Mouse (Mus musculus): Measurements from ENCODE around the gene Plppr3. TPM values are rescaled to one million over a fixed set of nuclear protein-coding genes. Genes with fewer than 3 reads are reported as not detected.
A peak's percentile ranks its signal among the peaks of the same experiment; 100 is the strongest.

Gene Plppr3
- polyA plus RNA-seq (2014; fragmentation: Nextera tagmentation; extraction: Ambion mirVana) = 95.1 and 95.7 TPM in 2 replicates

GRCm38 (mm10) chr10:79874290-79874862, at the start of gene Plppr3, which contains the start of gene Prtn3:
Gene Plppr3 (minus strand): TSS chr10:79874634.
Gene Prtn3 (plus strand): TSS chr10:79874476.
- H3K9me3 ChIP-seq (ENCODE audit: control insufficient read depth, low read length) = no peaks in the 10 kb centered on the region
- H3K27ac ChIP-seq (replicated peaks; ENCODE audit: low read depth, low read length) = peak within 1 kb of the TSS; percentile 66
- DNase-seq (ENCODE audit: low spot score) (peak; percentile 87), ATAC-seq (ENCODE audit: insufficient number of reproducible peaks, low FRiP score, low TSS enrichment, low read depth) (peak; percentile 87)
- WGBS = under 1% methylated on average over 56 of the region's 57 CpGs
- peaks cover 13% of the 10 kb centered on the region for H3K4me1 ChIP-seq (ENCODE audit: control insufficient read depth, insufficient read depth, low read length)
- H3K4me2 ChIP-seq (ENCODE audit: low read depth, severe bottlenecking) = peak within 1 kb of the TSS; percentile 68
- peak within 1 kb of the TSS; percentile 72 for H3K4me3 ChIP-seq (ENCODE audit: low read depth, low read length)
- H3K27me3 ChIP-seq (ENCODE audit: control insufficient read depth, insufficient read depth, low read length) = no peaks in the 10 kb centered on the region
- H3K36me3 ChIP-seq (ENCODE audit: control insufficient read depth, insufficient read depth, low read length) = peaks cover 6% of the 10 kb centered on the region; the same call in 1 of the 2 replicates
- H3K9ac ChIP-seq (ENCODE audit: low read length) = peak within 1 kb of the TSS; percentile 94

GRCm38 (mm10) chr10:79921572-79921971, 47.1 kb upstream of the Plppr3 start:
- Histone ChIP-seq H3K9ac (ENCODE audit: low read length) (peak overlapping the region; percentile 43), H3K4me3 (ENCODE audit: low read depth, low read length) (peak overlapping the region; percentile 25), H3K27ac (replicated peaks; ENCODE audit: low read depth, low read length) (no peak overlapping the region), H3K27me3 (ENCODE audit: control insufficient read depth, insufficient read depth, low read length) (peaks cover 61% of the 10 kb centered on the region), H3K4me2 (ENCODE audit: low read depth, severe bottlenecking) (peak overlapping the region; percentile 45), H3K9me3 (ENCODE audit: control insufficient read depth, low read length) (peaks cover 3% of the 10 kb centered on the region; the same call in 1 of the 2 replicates), H3K36me3 (ENCODE audit: control insufficient read depth, insufficient read depth, low read length) (no peaks in the 10 kb centered on the region), H3K4me1 (ENCODE audit: control insufficient read depth, insufficient read depth, low read length) (peaks cover 39% of the 10 kb centered on the region)
- ATAC-seq (ENCODE audit: insufficient number of reproducible peaks, low FRiP score, low TSS enrichment, low read depth) = no peak
- peak; percentile 49 for DNase-seq (ENCODE audit: low spot score)
- 2% methylated on average over 34 of the region's 34 CpGs for WGBS

- Histone ChIP-seq H3K27ac (replicated peaks; ENCODE audit: low read depth, low read length) (no peak within 1 kb of the TSS), H3K9ac (ENCODE audit: low read length) (peak within 1 kb of the TSS; percentile 43), H3K9me3 (ENCODE audit: control insufficient read depth, low read length) (peaks cover 3% of the 10 kb centered on the region; the same call in 1 of the 2 replicates), H3K4me1 (ENCODE audit: control insufficient read depth, insufficient read depth, low read length) (peaks cover 37% of the 10 kb centered on the region), H3K4me2 (ENCODE audit: low read depth, severe bottlenecking) (peak within 1 kb of the TSS; percentile 45), H3K36me3 (ENCODE audit: control insufficient read depth, insufficient read depth, low read length) (no peaks in the 10 kb centered on the region), H3K27me3 (ENCODE audit: control insufficient read depth, insufficient read depth, low read length) (peaks cover 61% of the 10 kb centered on the region), H3K4me3 (ENCODE audit: low read depth, low read length) (peak within 1 kb of the TSS; percentile 25)
- WGBS = 6% methylated on average over 41 of the region's 41 CpGs
- DNase-seq (ENCODE audit: low spot score) = no peak
- ATAC-seq (ENCODE audit: insufficient number of reproducible peaks, low FRiP score, low TSS enrichment, low read depth) = no peak
Observed at GRCm38 (mm10) chr10:79920958-79921535, 46.6 kb upstream of the Plppr3 start, which contains the start of gene R3hdm4. Gene R3hdm4 (minus strand): TSS chr10:79921208.

GRCm38 (mm10) chr10:79920056-79920890, 45.8 kb upstream of the Plppr3 start:
- peaks cover 61% of the 10 kb centered on the region for H3K27me3 ChIP-seq (ENCODE audit: control insufficient read depth, insufficient read depth, low read length)
- peak overlapping the region; percentile 2; the same call in 1 of the 2 replicates for H3K4me2 ChIP-seq (ENCODE audit: low read depth, severe bottlenecking)
- H3K27ac ChIP-seq (replicated peaks; ENCODE audit: low read depth, low read length) = no peak overlapping the region
- H3K4me1 ChIP-seq (ENCODE audit: control insufficient read depth, insufficient read depth, low read length) = peaks cover 39% of the 10 kb centered on the region
- H3K36me3 ChIP-seq (ENCODE audit: control insufficient read depth, insufficient read depth, low read length) = no peaks in the 10 kb centered on the region
- peak overlapping the region; percentile 25 for H3K4me3 ChIP-seq (ENCODE audit: low read depth, low read length)
- peaks cover 3% of the 10 kb centered on the region; the same call in 1 of the 2 replicates for H3K9me3 ChIP-seq (ENCODE audit: control insufficient read depth, low read length)
- no peak overlapping the region; the same call in 1 of the 2 replicates for H3K9ac ChIP-seq (ENCODE audit: low read length)
- WGBS = 20% methylated on average over 26 of the region's 26 CpGs
- DNase-seq (ENCODE audit: low spot score) = peak; percentile 35
- 0 out of 2 replicates have a peak, but pooled peaks have one; percentile 2 for ATAC-seq (ENCODE audit: insufficient number of reproducible peaks, low FRiP score, low TSS enrichment, low read depth)

DNA sequence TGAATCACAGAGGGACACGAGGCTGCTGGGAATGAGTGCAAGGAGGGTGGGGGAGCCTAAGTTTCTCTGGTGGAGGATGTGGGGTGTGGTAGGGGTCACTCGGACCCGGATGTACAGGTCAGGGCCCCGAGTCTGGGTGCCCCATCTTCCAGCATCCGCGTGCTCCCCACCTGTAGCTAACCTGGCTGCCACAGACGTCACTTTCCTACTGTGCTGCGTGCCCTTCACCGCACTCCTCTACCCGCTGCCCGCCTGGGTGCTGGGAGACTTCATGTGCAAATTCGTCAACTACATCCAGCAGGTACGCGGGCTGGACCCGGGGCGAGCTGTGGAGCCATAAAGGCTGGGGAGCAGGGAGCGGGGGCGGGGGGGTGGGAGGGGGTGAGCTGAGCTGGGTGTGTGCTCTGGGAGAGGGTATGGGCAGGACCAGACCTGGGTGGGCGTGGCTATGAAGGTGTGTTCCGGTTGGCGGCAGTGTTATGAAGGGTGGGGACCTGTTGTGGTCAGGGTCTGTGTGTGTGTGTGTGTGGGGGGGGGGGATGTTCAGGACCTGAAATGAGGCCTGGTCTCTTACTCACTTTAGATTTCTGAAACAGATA, 44.9 kb upstream of the Plppr3 start:
- DNase-seq (ENCODE audit: low spot score) = no peak
- H3K36me3 ChIP-seq (ENCODE audit: control insufficient read depth, insufficient read depth, low read length) = no peaks in the 10 kb centered on the region
- H3K27me3 ChIP-seq (ENCODE audit: control insufficient read depth, insufficient read depth, low read length) = peaks cover 61% of the 10 kb centered on the region
- no peak overlapping the region for H3K9ac ChIP-seq (ENCODE audit: low read length)
- peaks cover 39% of the 10 kb centered on the region for H3K4me1 ChIP-seq (ENCODE audit: control insufficient read depth, insufficient read depth, low read length)
- no peak overlapping the region for H3K27ac ChIP-seq (replicated peaks; ENCODE audit: low read depth, low read length)
- ATAC-seq (ENCODE audit: insufficient number of reproducible peaks, low FRiP score, low TSS enrichment, low read depth) = no peak
- WGBS = 3% methylated on average over 20 of the region's 21 CpGs
- H3K4me2 ChIP-seq (ENCODE audit: low read depth, severe bottlenecking) = peak overlapping the region; percentile 10; the same call in 1 of the 2 replicates
- H3K4me3 ChIP-seq (ENCODE audit: low read depth, low read length) = peak overlapping the region; percentile 10; the same call in 1 of the 2 replicates
- H3K9me3 ChIP-seq (ENCODE audit: control insufficient read depth, low read length) = peaks cover 3% of the 10 kb centered on the region; the same call in 1 of the 2 replicates

DNA sequence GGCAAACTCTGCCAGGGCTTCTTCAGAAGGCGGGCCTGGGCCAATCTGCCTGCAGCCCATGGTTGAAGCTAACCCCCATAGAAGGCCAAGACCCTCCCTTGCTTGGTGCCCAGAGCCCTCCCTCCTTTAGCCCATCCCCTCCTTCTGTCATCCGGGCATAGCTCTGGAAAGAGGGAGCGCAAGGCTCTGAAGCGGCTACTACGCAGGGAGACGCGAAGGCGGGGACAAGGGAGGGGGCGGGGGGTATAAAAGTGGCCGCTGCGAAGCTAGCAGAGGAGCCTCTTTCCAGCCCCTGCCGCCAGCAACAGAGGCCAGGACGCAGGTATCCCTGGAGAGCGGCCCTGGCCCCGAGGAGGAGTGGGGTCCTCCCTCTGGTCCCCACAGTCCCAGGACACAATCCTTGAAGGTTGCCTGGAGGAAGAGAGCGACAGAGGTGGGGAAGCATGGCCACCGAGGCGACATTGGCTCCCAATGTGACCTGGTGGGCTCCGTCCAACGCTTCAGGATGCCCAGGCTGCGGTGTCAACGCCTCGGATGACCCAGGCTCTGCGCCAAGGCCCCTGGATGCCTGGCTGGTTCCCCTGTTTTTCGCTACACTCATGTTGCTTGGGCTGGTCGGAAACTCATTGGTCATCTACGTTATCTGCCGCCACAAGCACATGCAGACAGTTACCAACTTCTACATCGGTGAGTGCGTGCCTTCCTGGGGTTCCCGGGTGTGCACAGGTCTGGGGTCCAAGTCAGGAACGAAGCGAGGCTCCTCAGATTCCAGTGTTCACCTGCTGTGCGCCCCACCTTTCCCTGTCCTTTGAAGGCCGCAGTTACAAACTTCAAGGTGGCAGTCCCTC, 44.0 kb upstream of the Plppr3 start:
- Histone ChIP-seq H3K27ac (replicated peaks; ENCODE audit: low read depth, low read length) (no peak overlapping the region), H3K4me2 (ENCODE audit: low read depth, severe bottlenecking) (peak overlapping the region; percentile 37), H3K4me3 (ENCODE audit: low read depth, low read length) (peak overlapping the region; percentile 20), H3K4me1 (ENCODE audit: control insufficient read depth, insufficient read depth, low read length) (peaks cover 39% of the 10 kb centered on the region), H3K9me3 (ENCODE audit: control insufficient read depth, low read length) (peaks cover 3% of the 10 kb centered on the region; the same call in 1 of the 2 replicates), H3K27me3 (ENCODE audit: control insufficient read depth, insufficient read depth, low read length) (peaks cover 61% of the 10 kb centered on the region), H3K36me3 (ENCODE audit: control insufficient read depth, insufficient read depth, low read length) (no peaks in the 10 kb centered on the region), H3K9ac (ENCODE audit: low read length) (peak overlapping the region; percentile 30; the same call in 1 of the 2 replicates)
- ATAC-seq (ENCODE audit: insufficient number of reproducible peaks, low FRiP score, low TSS enrichment, low read depth) (no peak), DNase-seq (ENCODE audit: low spot score) (peak; percentile 34)
- 5% methylated on average over 35 of the region's 35 CpGs for WGBS

DNA sequence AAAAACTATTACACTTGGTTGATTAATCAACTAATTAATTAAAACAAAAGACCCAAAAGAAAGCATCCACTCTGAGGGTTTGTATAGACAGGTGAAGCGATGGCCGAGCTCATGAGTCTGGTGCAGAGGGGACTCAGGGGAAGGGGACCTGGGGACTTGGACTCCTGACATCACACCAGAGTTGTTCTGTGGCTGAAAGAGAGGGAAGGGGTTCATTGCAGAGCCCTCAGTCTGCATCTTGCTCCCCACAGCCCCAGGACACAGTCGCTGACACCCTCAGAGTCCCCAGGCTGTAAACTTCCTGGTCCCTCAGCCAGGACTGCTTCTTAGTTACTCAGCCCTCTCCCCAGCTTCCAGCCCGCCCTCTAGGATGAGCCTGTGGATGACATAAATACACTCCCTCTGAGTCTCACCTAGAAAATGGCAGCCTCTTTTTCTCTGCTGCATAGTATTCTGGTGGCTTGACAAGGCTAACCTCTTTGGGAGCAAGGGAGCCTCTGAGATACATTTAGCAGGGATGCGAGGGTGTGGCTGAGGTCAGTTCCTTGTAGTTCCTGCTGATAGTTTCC, 43.2 kb upstream of the Plppr3 start:
- ATAC-seq (ENCODE audit: insufficient number of reproducible peaks, low FRiP score, low TSS enrichment, low read depth) (no peak), DNase-seq (ENCODE audit: low spot score) (no peak)
- no peaks in the 10 kb centered on the region for H3K36me3 ChIP-seq (ENCODE audit: control insufficient read depth, insufficient read depth, low read length)
- H3K4me2 ChIP-seq (ENCODE audit: low read depth, severe bottlenecking) = peak overlapping the region; percentile 95
- H3K27ac ChIP-seq (replicated peaks; ENCODE audit: low read depth, low read length) = no peak overlapping the region
- peaks cover 39% of the 10 kb centered on the region for H3K4me1 ChIP-seq (ENCODE audit: control insufficient read depth, insufficient read depth, low read length)
- H3K9me3 ChIP-seq (ENCODE audit: control insufficient read depth, low read length) = peaks cover 3% of the 10 kb centered on the region; the same call in 1 of the 2 replicates
- 53% methylated on average over 5 of the region's 5 CpGs for WGBS
- peak overlapping the region; percentile 92; the same call in 1 of the 2 replicates for H3K9ac ChIP-seq (ENCODE audit: low read length)
- H3K4me3 ChIP-seq (ENCODE audit: low read depth, low read length) = no peak overlapping the region; the same call in 1 of the 2 replicates
- H3K27me3 ChIP-seq (ENCODE audit: control insufficient read depth, insufficient read depth, low read length) = peaks cover 54% of the 10 kb centered on the region

Measured in limb, embryonic 11.5 days (tissue).